Mouse (Mus musculus): Measurements from ENCODE around the gene Ubac2.

DNA sequence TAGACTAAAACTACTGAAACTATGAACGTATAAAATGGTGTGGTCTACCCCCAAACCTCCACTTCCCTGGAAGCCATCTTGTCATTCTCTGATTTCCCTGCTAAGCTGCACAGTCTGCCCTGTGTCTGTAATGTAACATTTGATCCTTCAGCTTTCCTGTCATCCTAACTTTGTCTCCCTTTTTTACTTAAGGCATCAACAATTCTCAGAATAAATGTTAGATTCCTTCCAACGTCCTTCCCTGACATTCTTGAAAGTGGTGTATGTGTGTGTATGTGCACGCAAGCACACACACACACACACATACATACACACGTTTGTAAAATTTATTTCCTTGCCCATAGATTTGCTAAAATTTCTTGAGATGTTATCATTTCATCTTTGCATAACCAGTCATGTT, 81.6 kb downstream of the Ubac2 start:
- no peak for TF ChIP-seq GATA1 (IDR thresholded peaks at IDR 0.05; ENCODE audit: borderline replicate concordance, low read length)
- TF ChIP-seq FLI1 (IDR thresholded peaks at IDR 0.05; ENCODE audit: low read length): no peak

Measured in megakaryocyte, embryonic 14.5 days (primary cell).